Mouse (Mus musculus) brown adipose tissue, adult 24 weeks (tissue): ENCODE measurements at regions not wholly inside any gene's neighbourhood (a gene's known extent, or its start where the extent isn't known, plus 50 kb on each side); places are given as distances from the start of the nearest gene placed in this dataset.

Experiments
- H3K27ac ChIP-seq: fragments of 200-500 bp; replicated peaks from 2 replicates; pipeline ENCODE4 v1.5.1; 2012; ENCODE audit warnings: low read depth, mild to moderate bottlenecking, low read length
- H3K4me1 ChIP-seq: fragments of 200-500 bp; 2 replicates; pipeline ENCODE4 v1.6.1; 2012; ENCODE audit warnings: low read length, mixed read lengths; ENCODE audit not compliant: control insufficient read depth, insufficient read depth, insufficient read length
- H3K4me3 ChIP-seq: fragments of 200-500 bp; 2 replicates; pipeline ENCODE4 v1.5.1; 2012; ENCODE audit warnings: low read depth, mild to moderate bottlenecking, low read length, moderate library complexity; ENCODE audit not compliant: insufficient read depth

- Histone ChIP-seq H3K4me1 (peaks cover 8% of the 10 kb centered on the region; the same call in 1 of the 2 replicates), H3K27ac (no peak overlapping the region)
These were observed 132.9 kb upstream of the Slco3a1 start for GRCm38 (mm10) chr7:74687303-74688115.

GRCm38 (mm10) chr7:74683979-74684378 lies 129.4 kb upstream of the Slco3a1 start:
- peaks cover 4% of the 10 kb centered on the region; the same call in 1 of the 2 replicates for H3K4me1 ChIP-seq

More at GRCm38 (mm10) chr7:74687303-74688115, 132.9 kb upstream of the Slco3a1 start:
- H3K4me3 ChIP-seq: no peak overlapping the region

GRCm38 (mm10) chr7:74673626-74674295 lies 119.2 kb upstream of the Slco3a1 start:
- Histone ChIP-seq H3K4me1 (no peaks in the 10 kb centered on the region), H3K4me3 (no peak overlapping the region), H3K27ac (no peak overlapping the region)

More at GRCm38 (mm10) chr7:74683979-74684378, 129.4 kb upstream of the Slco3a1 start:
- H3K27ac ChIP-seq: 0 out of 2 replicates have a peak overlapping the region, but pooled peaks have one; percentile 40
- no peak overlapping the region for H3K4me3 ChIP-seq

- no peaks in the 10 kb centered on the region for H3K4me1 ChIP-seq
- H3K4me3 ChIP-seq: no peak overlapping the region
- no peak overlapping the region for H3K27ac ChIP-seq
These were observed 114.5 kb upstream of the Slco3a1 start for GRCm38 (mm10) chr7:74669110-74669509.

GRCm38 (mm10) chr7:74667106-74667505 lies 112.5 kb upstream of the Slco3a1 start:
- H3K4me3 ChIP-seq: no peak overlapping the region
- H3K4me1 ChIP-seq: no peaks in the 10 kb centered on the region
- H3K27ac ChIP-seq: no peak overlapping the region

GRCm38 (mm10) chr7:74663820-74664219 lies 109.2 kb upstream of the Slco3a1 start:
- Histone ChIP-seq H3K27ac (no peak overlapping the region), H3K4me3 (no peak overlapping the region), H3K4me1 (no peaks in the 10 kb centered on the region)

GRCm38 (mm10) chr7:74647310-74647709 lies 92.7 kb upstream of the Slco3a1 start:
- no peak overlapping the region for H3K27ac ChIP-seq
- H3K4me3 ChIP-seq: no peak overlapping the region

GRCm38 (mm10) chr7:74640171-74640570 lies 85.6 kb upstream of the Slco3a1 start:
- Histone ChIP-seq H3K27ac (no peak overlapping the region), H3K4me1 (no peaks in the 10 kb centered on the region), H3K4me3 (no peak overlapping the region)

More at GRCm38 (mm10) chr7:74647310-74647709, 92.7 kb upstream of the Slco3a1 start:
- no peaks in the 10 kb centered on the region; the same call in 1 of the 2 replicates for H3K4me1 ChIP-seq

- H3K27ac ChIP-seq: no peak overlapping the region
These were observed 77.6 kb upstream of the Slco3a1 start for GRCm38 (mm10) chr7:74632217-74632616.

GRCm38 (mm10) chr7:74628799-74629468 lies 74.4 kb upstream of the Slco3a1 start:
- H3K27ac ChIP-seq: no peak overlapping the region
- H3K4me3 ChIP-seq: no peak overlapping the region
- no peaks in the 10 kb centered on the region for H3K4me1 ChIP-seq

More at GRCm38 (mm10) chr7:74632217-74632616, 77.6 kb upstream of the Slco3a1 start:
- Histone ChIP-seq H3K4me1 (no peaks in the 10 kb centered on the region), H3K4me3 (no peak overlapping the region)
